Mouse (Mus musculus) heart, adult 2 months (tissue): Measurements from ENCODE around the gene Cd3d.

Source experiments
- CTCF ChIP-seq: fragments of 200-600 bp; IDR thresholded peaks from 2 replicates; pipeline ENCODE4 v1.8.1; 2022; ENCODE audit warnings: antibody characterized with exemption, mild to moderate bottlenecking, moderate library complexity
- EP300 ChIP-seq: fragments of 200-500 bp; IDR thresholded peaks from 2 replicates; pipeline ENCODE4 v1.6.1; 2011; ENCODE audit warnings: low read depth, low read length, control low read depth; ENCODE audit not compliant: insufficient read depth
- POLR2A ChIP-seq: fragments of 200-500 bp; IDR thresholded peaks from 2 replicates; pipeline ENCODE4 v1.6.1; 2011; ENCODE audit warnings: mild to moderate bottlenecking, low read depth, low read length, control low read depth; ENCODE audit not compliant: insufficient read depth

- TF ChIP-seq POLR2A (no peak), CTCF (no peak), EP300 (no peak)
Measured at GRCm38 (mm10) chr9:44998138-44998537, 16.6 kb downstream of the Cd3d start.
